Mouse (Mus musculus): ENCODE results near the gene Lhfpl2. TPM values are rescaled to one million over a fixed set of nuclear protein-coding genes. Genes with fewer than 3 reads are reported as not detected.

The Lhfpl2 gene
- total RNA-seq, 4 experiments from 2014 or later = 1.0 to 4.9 (median 2.2) TPM

- DNase-seq (ENCODE audit: low spot score in 2 of 2) = no peak
These were observed 40.9 kb downstream of the Lhfpl2 start for GRCm38 (mm10) chr13:94098369-94099084.

- no peak for DNase-seq (ENCODE audit: low spot score in 2 of 2)
These were observed 41.5 kb downstream of the Lhfpl2 start for GRCm38 (mm10) chr13:94099087-94099486.

- DNase-seq (ENCODE audit: low spot score in 2 of 2) = no peak
These were observed 42.8 kb downstream of the Lhfpl2 start for GRCm38 (mm10) chr13:94100361-94100760.

- DNase-seq (ENCODE audit: low spot score in 2 of 2) = no peak
These were observed 43.5 kb downstream of the Lhfpl2 start for GRCm38 (mm10) chr13:94101020-94101571.

- no peak for DNase-seq (ENCODE audit: low spot score in 2 of 2)
These were observed 47.4 kb downstream of the Lhfpl2 start for GRCm38 (mm10) chr13:94104866-94105475.

- DNase-seq (ENCODE audit: low spot score in 2 of 2) = no peak
These were observed 48.8 kb downstream of the Lhfpl2 start for GRCm38 (mm10) chr13:94106431-94106830.

GRCm38 (mm10) chr13:94106983-94107382, 49.4 kb downstream of the Lhfpl2 start:
- DNase-seq (ENCODE audit: low spot score in 2 of 2) = no peak

GRCm38 (mm10) chr13:94110556-94110955, 53.0 kb downstream of the Lhfpl2 start:
- no peak for DNase-seq (ENCODE audit: low spot score in 2 of 2)

GRCm38 (mm10) chr13:94115476-94115875, 57.9 kb downstream of the Lhfpl2 start:
- DNase-seq (ENCODE audit: low spot score in 2 of 2) = no peak

- DNase-seq (ENCODE audit: low spot score in 2 of 2) = no peak
These were observed 59.3 kb downstream of the Lhfpl2 start for GRCm38 (mm10) chr13:94116705-94117410.

GRCm38 (mm10) chr13:94117522-94117921, 59.9 kb downstream of the Lhfpl2 start:
- no peak for DNase-seq (ENCODE audit: low spot score in 2 of 2)

GRCm38 (mm10) chr13:94118091-94118490, 60.5 kb downstream of the Lhfpl2 start:
- DNase-seq (ENCODE audit: low spot score in 2 of 2) = no peak

- DNase-seq (ENCODE audit: low spot score in 2 of 2) = no peak
These were observed 61.7 kb downstream of the Lhfpl2 start for GRCm38 (mm10) chr13:94119309-94119708.

- DNase-seq (ENCODE audit: low spot score in 2 of 2) = peak; percentile 29 to 44
These were observed 65.4 kb downstream of the Lhfpl2 start for GRCm38 (mm10) chr13:94122703-94123592.

GRCm38 (mm10) chr13:94130394-94130793, 72.8 kb downstream of the Lhfpl2 start:
- no peak for DNase-seq (ENCODE audit: low spot score in 2 of 2)

- no peak for DNase-seq (ENCODE audit: low spot score in 2 of 2)
These were observed 73.5 kb downstream of the Lhfpl2 start for GRCm38 (mm10) chr13:94131135-94131534.

GRCm38 (mm10) chr13:94132187-94132995, 74.8 kb downstream of the Lhfpl2 start:
- peak in 1 of 2 experiments; percentile 8 for DNase-seq (ENCODE audit: low spot score in 2 of 2)

- no peak for DNase-seq (ENCODE audit: low spot score in 2 of 2)
These were observed 77.0 kb downstream of the Lhfpl2 start for GRCm38 (mm10) chr13:94134646-94135045.

- peak; percentile 46 to 61 for DNase-seq (ENCODE audit: low spot score in 2 of 2)
These were observed 77.6 kb downstream of the Lhfpl2 start for GRCm38 (mm10) chr13:94135180-94135579.
